Mouse (Mus musculus) heart, embryonic 14.5 days (tissue): ENCODE data around the gene Neu2. TPM values are rescaled to one million over a fixed set of nuclear protein-coding genes. Genes with fewer than 3 reads are reported as not detected.

Experiments
- ATAC-seq: fragments of 200-750 bp; cut with Nextera tagmentation; 2 replicates; pipeline ENCODE4 v1.8.0; 2017; ENCODE audit warnings: low read depth, moderate TSS enrichment; ENCODE audit not compliant: insufficient number of reproducible peaks, insufficient read depth, low FRiP score
- H3K27ac ChIP-seq, 2 experiments: fragments of 200-500 bp in 1 of 2; fragments of 300-500 bp in 1 of 2; sonication (generic) in 1 of 2; replicated peaks in 1 of 2; 2 replicates each; pipeline ENCODE4 v1.5.1; 2012 to 2014; ENCODE audit warnings: low read depth in 2 of 2, low read length in 2 of 2, control low read depth in 1 of 2, mild to moderate bottlenecking in 1 of 2, mixed read lengths in 1 of 2; ENCODE audit not compliant: control insufficient read depth in 1 of 2, insufficient read depth in 1 of 2
- H3K27me3 ChIP-seq: fragments of 300-500 bp; sonication (generic); 2 replicates; pipeline ENCODE4 v1.6.1; 2014; ENCODE audit warnings: mild to moderate bottlenecking, low read length, control low read depth; ENCODE audit not compliant: control insufficient read depth, insufficient read depth
- H3K36me3 ChIP-seq: fragments of 300-500 bp; sonication (generic); 2 replicates; pipeline ENCODE4 v1.6.1; 2014; ENCODE audit warnings: mild to moderate bottlenecking, control low read depth, low read length, mixed read lengths; ENCODE audit not compliant: control insufficient read depth, insufficient read depth
- H3K4me1 ChIP-seq, 2 experiments: fragments of 200-500 bp in 1 of 2; fragments of 300-500 bp in 1 of 2; sonication (generic) in 1 of 2; 2 replicates each; pipeline ENCODE4 v1.6.1; 2012 to 2014; ENCODE audit warnings: low read length in 2 of 2, control low read depth in 1 of 2, mixed read lengths in 1 of 2; ENCODE audit not compliant: control insufficient read depth in 2 of 2, insufficient read depth in 2 of 2
- H3K4me2 ChIP-seq: fragments of 300-500 bp; sonication (generic); 2 replicates; pipeline ENCODE4 v1.6.1; 2014; ENCODE audit warnings: mild to moderate bottlenecking, low read length
- H3K4me3 ChIP-seq, 2 experiments: fragments of 200-500 bp in 1 of 2; fragments of 300-500 bp in 1 of 2; sonication (generic) in 1 of 2; 2 replicates each; pipeline ENCODE4 v1.5.1; 2012 to 2014; ENCODE audit warnings: low read length in 2 of 2, mild to moderate bottlenecking in 2 of 2, control low read depth in 1 of 2, low read depth in 1 of 2, moderate library complexity in 1 of 2; ENCODE audit not compliant: control insufficient read depth in 1 of 2, insufficient read depth in 1 of 2
- H3K9ac ChIP-seq: fragments of 300-500 bp; sonication (generic); 2 replicates; pipeline ENCODE4 v1.6.1; 2014; ENCODE audit warnings: mild to moderate bottlenecking, low read length
- H3K9me3 ChIP-seq: fragments of 300-500 bp; sonication (generic); 2 replicates; pipeline ENCODE4 v1.6.1; 2016; ENCODE audit warnings: low read length, control low read depth; ENCODE audit not compliant: control insufficient read depth
- WGBS: fragments of 180-500 bp; shearing (Covaris S2); extraction: QIAGEN DNeasy Blood & Tissue Kit; methylation state at CpG from one replicate; pipeline ENCODE4 v1.1.7; 2014; 5-methylcytosine and 5-hydroxymethylcytosine counted together
- polyA plus RNA-seq: library from polyadenylated mRNA; unstranded; fragments of >200 nt; fragmentation: Nextera tagmentation; extraction: Ambion mirVana; gene quantifications from 2 replicates; pipeline ENCODE4 v1.2.1, GENCODE M21; 2014

The Neu2 gene
- polyA plus RNA-seq, 1 experiment from 2014 or later, result not detected

DNA sequence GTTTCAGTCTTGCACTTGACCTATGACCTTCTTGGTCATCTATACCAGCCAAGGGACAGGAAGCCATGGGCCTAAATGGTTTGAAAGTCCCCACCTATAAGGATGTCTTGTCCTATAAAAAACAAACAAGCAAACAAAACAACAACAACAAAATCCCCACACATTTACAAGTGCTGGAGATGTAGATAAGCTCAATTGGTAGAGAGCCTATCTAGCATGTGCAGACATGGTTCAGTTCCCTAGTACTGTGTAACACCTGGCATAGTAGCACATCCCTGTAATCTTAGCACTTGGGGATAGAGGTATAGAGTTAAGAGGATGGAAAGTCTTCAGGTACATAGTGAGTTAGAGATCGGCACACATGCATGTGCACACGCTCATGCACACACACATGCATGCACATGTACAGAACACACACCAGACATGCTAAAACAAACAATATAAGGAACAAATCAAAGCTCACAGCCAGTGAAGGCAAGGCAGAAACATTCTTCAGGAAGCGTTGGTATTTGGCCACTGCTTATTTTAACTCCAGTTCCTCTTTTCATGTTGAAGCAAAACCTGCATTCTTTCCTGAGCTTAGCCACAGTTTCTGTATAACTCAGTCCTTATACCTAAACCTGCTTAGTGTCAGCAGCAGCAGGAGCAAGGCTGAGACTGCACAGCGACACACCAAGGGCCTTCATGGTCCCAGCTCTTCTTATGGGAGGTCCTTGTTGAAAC, 128.3 kb downstream of the Neu2 start:
- H3K9ac ChIP-seq, result no peak overlapping the region
- no peak overlapping the region for H3K4me2 ChIP-seq
- no peak overlapping the region for H3K27ac ChIP-seq
- 0 out of 2 replicates have a peak, but pooled peaks cover under 1% of the 10 kb centered on the region for H3K36me3 ChIP-seq
- no peak for ATAC-seq
- no peak overlapping the region for H3K4me3 ChIP-seq
- no peaks in the 10 kb centered on the region for H3K27me3 ChIP-seq
- 70% methylated on average over 4 of the region's 4 CpGs for WGBS
- no peaks in the 10 kb centered on the region for H3K9me3 ChIP-seq
- peaks cover 5 to 6% of the 10 kb centered on the region in 2 experiments; a peak in 1 of 4 replicates for H3K4me1 ChIP-seq

GRCm38 (mm10) chr1:87639724-87640123, 130.0 kb downstream of the Neu2 start:
- H3K4me2 ChIP-seq, result 0 out of 2 replicates have a peak overlapping the region, but pooled peaks have one; percentile 38
- 72% methylated on average over 8 of the region's 8 CpGs for WGBS
- ATAC-seq, result no peak
- H3K27ac ChIP-seq, result peak overlapping the region; percentile 80 to 81
- H3K36me3 ChIP-seq, result 0 out of 2 replicates have a peak, but pooled peaks cover 3% of the 10 kb centered on the region
- no peak overlapping the region for H3K9ac ChIP-seq
- peaks cover 5 to 6% of the 10 kb centered on the region in 2 experiments; a peak in 1 of 4 replicates for H3K4me1 ChIP-seq
- no peak overlapping the region for H3K4me3 ChIP-seq
- no peaks in the 10 kb centered on the region for H3K9me3 ChIP-seq
- no peaks in the 10 kb centered on the region for H3K27me3 ChIP-seq

DNA sequence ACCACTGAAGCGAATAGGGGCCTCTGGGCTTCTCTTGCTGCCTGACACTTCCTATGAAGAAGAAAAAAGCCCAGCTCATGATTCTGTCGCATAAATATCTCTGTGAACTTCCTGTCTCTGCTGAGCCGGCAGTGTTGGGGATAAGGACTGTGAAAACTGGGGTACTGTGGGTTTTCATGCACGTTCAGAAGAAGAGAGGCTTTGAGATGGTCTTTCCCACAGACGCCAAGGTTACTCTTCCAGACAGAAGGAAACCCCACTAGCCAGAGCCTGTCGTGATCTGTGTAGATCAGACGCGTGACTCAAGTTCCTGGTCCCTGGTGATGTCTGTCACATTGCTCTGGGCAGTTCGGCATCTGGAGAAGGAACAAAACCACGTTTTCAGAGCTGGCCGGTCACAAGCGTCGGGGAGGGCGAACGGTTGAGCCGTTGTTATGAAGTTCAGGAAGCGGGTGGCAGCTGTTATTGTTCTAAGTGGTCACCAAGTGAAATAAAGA, 130.5 kb downstream of the Neu2 start:
- ATAC-seq, result no peak
- no peaks in the 10 kb centered on the region for H3K27me3 ChIP-seq
- H3K9ac ChIP-seq, result no peak overlapping the region
- H3K4me2 ChIP-seq, result peak overlapping the region; percentile 38
- H3K27ac ChIP-seq, result peak overlapping the region; percentile 80 to 81
- H3K36me3 ChIP-seq, result 0 out of 2 replicates have a peak, but pooled peaks cover 3% of the 10 kb centered on the region
- H3K4me3 ChIP-seq, result no peak overlapping the region
- H3K9me3 ChIP-seq, result no peaks in the 10 kb centered on the region
- H3K4me1 ChIP-seq, result peaks cover 5 to 6% of the 10 kb centered on the region in 2 experiments; a peak in 1 of 4 replicates
- 53% methylated on average over 17 of the region's 17 CpGs for WGBS

DNA sequence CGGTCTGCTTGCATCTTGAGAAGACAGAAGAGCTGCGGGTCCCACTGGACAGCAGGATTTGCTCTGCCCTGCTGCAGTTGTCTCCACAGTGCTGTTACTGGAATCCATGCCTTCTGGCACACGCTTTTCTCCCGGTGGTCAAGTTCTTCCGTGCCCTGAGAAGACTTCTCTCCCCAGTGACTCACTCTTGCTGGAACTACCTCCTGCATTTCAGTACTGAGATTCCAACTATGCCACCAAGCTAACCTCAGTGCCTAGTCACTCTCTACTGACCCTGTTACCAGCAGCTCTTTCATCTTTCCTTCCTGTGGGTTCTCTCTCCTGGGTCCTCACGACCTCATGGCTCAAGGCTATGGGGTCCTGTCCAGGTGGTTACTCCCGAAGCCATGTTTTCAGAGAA, 133.3 kb downstream of the Neu2 start:
- Histone ChIP-seq H3K27ac (no peak overlapping the region), H3K4me3 (no peak overlapping the region), H3K4me1 (peaks cover 5 to 6% of the 10 kb centered on the region in 2 experiments; a peak in 1 of 4 replicates), H3K36me3 (0 out of 2 replicates have a peak, but pooled peaks cover 3% of the 10 kb centered on the region), H3K9me3 (no peaks in the 10 kb centered on the region), H3K9ac (no peak overlapping the region), H3K27me3 (no peaks in the 10 kb centered on the region), H3K4me2 (no peak overlapping the region)
- ATAC-seq, result no peak
- 86% methylated on average over 7 of the region's 7 CpGs for WGBS

DNA sequence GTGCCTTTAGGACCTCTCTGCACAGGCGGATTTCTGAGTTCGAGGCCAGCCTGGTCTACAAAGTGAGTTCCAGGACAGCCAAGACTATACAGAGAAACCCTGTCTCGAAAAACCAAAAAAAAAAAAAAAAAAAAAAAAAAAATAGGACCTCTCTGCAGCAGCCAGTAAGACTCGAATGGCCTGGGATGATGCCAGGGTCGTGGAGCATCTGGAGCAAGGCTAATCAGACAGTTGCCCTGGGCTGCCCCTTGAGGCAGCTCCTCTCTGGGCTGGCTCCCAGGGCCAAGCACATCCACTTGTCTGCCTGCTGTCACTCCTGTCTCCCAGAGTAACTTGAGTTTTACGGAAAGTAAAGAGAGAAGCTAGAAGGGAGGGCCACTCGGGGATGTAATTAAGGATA, 135.4 kb downstream of the Neu2 start:
- Histone ChIP-seq H3K4me1 (peaks cover 0 to 3% of the 10 kb centered on the region in 2 experiments; a peak in 1 of 4 replicates), H3K36me3 (0 out of 2 replicates have a peak, but pooled peaks cover 3% of the 10 kb centered on the region), H3K9me3 (no peaks in the 10 kb centered on the region), H3K27ac (no peak overlapping the region), H3K27me3 (no peaks in the 10 kb centered on the region), H3K4me2 (no peak overlapping the region), H3K9ac (no peak overlapping the region), H3K4me3 (no peak overlapping the region)
- WGBS, result 58% methylated on average over 7 of the region's 7 CpGs
- ATAC-seq, result no peak

DNA sequence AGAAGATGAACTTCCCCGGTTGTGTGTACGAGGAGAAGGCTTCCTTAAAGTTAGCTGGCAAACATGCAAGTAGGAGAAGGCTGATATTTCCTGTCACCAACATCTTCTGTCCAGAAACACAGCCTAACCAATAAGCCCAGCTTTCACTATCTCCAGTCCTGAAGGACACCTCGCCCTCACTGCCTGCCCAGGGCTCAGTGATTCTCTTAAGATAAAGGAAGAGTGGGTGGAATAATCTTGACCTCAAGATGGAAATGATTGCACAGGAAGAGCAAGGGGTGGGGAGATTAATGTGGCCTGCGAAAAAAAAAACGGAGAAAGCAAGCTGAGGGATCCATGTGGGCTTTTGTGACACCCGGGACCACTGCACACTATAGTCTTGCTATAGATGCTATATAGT, 136.1 kb downstream of the Neu2 start:
- no peaks in the 10 kb centered on the region for H3K9me3 ChIP-seq
- H3K27ac ChIP-seq, result no peak overlapping the region
- H3K4me2 ChIP-seq, result no peak overlapping the region
- H3K4me1 ChIP-seq, result no peaks in the 10 kb centered on the region
- no peak overlapping the region for H3K9ac ChIP-seq
- no peaks in the 10 kb centered on the region for H3K27me3 ChIP-seq
- no peak overlapping the region for H3K4me3 ChIP-seq
- 0 out of 2 replicates have a peak, but pooled peaks cover 3% of the 10 kb centered on the region for H3K36me3 ChIP-seq
- WGBS, result 56% methylated on average over 6 of the region's 6 CpGs
- no peak for ATAC-seq
